Mouse (Mus musculus) B cell, adult 67 days (primary cell): ENCODE measurements around the gene Tmem200b. TPM values are rescaled to one million over a fixed set of nuclear protein-coding genes. Genes with fewer than 3 reads are reported as not detected.

Source experiments
- total RNA-seq, 2 experiments: library from RNA; stranded (reverse); gene quantifications; 4 replicates each; pipeline ENCODE4 v1.2.4; 2023

Gene Tmem200b
- not detected for total RNA-seq

DNA sequence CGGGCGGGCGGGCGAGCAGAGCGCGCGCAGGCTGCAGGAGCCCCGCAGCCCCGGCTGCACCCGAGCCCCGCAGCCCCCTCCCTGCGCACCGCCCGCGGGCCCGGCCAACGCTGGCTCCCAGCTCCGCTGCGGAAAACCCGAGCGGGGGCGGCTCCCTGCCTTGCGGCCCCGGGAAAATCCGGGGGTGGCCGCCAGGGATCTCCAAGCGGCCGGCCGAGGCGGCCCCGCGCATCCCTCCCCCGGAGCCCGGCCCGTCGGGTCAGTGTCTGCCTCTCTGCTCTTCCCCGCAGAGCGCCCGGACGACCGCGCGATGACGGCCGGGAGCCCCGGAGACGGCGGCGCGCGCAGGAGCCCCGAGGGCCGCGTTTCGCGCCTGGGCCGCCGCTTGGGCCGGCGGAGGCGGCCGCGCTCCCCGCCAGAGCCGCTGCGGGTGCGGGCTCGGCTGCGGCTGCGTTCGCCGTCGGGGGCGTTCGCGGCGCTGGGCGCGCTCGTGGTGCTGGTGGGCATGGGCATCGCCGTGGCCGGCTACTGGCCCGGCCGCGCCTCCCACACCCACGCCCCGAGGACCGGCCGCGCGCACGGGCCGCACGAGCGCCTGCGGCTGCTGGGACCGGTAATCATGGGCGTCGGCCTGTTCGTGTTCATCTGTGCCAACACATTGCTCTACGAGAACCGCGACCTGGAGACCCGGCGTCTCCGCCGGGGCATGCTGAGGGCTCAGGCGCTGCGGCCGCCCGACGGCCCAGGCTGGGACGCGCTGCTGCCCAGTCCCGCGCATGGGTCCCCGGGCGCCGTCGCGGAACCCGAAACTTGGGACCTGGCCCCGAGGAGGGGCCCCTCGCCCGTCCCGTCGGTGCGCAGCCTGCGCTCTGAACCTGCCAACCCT lies at the start of gene Tmem200b:
Gene Tmem200b (plus strand): TSS at position 311 of the 886 bp plus-strand sequence.

DNA sequence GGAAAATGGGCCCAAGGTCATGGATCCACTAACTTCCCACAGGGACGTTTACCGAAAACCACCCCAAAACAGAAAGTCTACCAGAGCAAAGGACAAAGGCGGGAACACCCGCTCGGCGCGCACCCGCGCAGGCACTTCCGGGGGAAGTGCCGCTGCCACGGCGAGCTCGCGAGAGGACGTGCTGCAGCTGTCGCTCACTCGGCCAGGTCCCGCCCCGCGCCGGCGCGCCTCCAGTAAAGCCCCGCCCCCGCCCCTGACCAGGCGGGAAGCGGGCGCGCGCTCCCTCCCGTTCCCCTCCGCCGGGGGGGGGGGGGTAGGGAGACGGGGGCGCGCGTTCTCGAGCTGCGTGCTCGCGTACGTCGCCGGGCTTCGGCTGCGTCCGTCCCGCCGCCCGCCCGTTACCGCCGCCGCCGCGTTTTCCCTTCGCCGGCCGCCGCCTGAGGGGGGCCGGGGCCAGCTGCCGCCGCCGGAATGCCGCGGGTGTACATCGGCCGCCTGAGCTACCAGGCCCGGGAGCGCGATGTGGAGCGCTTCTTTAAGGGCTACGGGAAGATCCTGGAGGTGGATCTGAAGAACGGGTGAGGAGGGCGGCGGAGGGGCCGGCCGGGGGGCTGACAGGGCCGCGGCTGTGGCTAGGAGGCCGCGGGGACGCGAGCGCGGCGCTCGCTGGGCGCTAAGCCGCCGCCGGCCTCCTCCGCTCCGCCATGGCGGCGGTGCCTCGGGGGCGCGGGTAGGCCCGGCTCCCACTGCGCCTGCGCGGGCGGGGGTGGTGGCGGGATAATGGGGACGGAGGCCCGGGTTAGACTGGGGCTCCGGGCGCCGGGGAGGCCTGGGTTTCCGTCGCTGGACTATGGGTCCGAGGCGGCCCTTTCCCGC lies 48.0 kb upstream of the Tmem200b start, which contains the start of gene Srsf4:
Gene Srsf4 (plus strand): TSS at position 325 of the 876 bp plus-strand sequence.

Other genes starting within 250 kb of the Tmem200b start
- gene Ptpru, start 83.5 kb upstream of the Tmem200b start, total RNA-seq, result not detected
- 10 to 100 TPM; 20.9 to 29.2 TPM for gene Mecr, start 78.3 kb upstream of the Tmem200b start, total RNA-seq
- 10 to 100 TPM; 82.9 to 88.2 TPM for gene Srsf4, start 48.2 kb upstream of the Tmem200b start, total RNA-seq
- gene Gm10300, start 152.9 kb downstream of the Tmem200b start, total RNA-seq, result not detected
- 10 to 100 TPM; 72.0 to 76.9 TPM for gene Epb41, start 153.6 kb downstream of the Tmem200b start, total RNA-seq
- not detected for gene Oprd1, start 222.7 kb downstream of the Tmem200b start, total RNA-seq